Comparison of ENCODE assay signal across 21 mouse cellular contexts in the genomic region with DNA sequence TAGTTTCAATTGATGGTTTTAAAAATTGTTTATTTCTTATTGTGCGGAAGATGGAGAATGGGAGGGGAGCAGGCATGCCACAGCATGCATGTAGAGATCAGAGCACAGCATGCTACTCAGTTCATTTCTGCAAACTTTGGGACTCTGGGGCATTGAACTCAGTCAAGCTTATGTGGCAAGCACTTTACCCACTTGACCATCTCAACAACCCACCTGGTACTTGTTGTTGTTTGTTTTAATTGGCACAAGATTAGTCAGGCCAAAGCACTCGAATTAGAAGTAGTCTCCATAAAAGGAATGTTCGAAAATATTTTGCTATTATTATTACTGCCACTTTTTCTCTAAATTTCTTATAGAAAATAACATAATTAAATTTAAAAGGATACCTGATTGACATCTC.
"Had no signal": no experiment of that assay in that cellular context is flagged by ENCODE, and none has a peak within 500 bp of the region (broad histone marks: within the 10 kb centered on the region; RNA-seq: fewer than 3 reads in every experiment).

No protein-coding gene starts in this region.

- DNase-seq: gastrocnemius, adult 2 months; gastrocnemius, postnatal 10 days; gastrocnemius, postnatal 25 days; heart, adult 18-20 months; heart, postnatal 10 days; heart, postnatal 4 days; kidney, adult 18-20 months; kidney, adult 9 months; kidney, postnatal 14 days; kidney, postnatal 36 days; layer of hippocampus, adult 9-11 months; layer of hippocampus, postnatal 36 days; left cerebral cortex, postnatal 4 days had no signal

- H3K4me1 ChIP-seq: heart, embryonic 10.5 days; heart, embryonic 12.5 days; hindbrain, embryonic 10.5 days; hindbrain, embryonic 12.5 days; intestine, embryonic 15.5 days; kidney, embryonic 15.5 days; limb, embryonic 13.5 days; limb, embryonic 15.5 days had no signal

- H3K4me3 ChIP-seq: gastrocnemius, adult 2 months; heart, embryonic 10.5 days; heart, embryonic 12.5 days; hindbrain, embryonic 10.5 days; hindbrain, embryonic 12.5 days; intestine, embryonic 15.5 days; kidney, embryonic 15.5 days; limb, embryonic 13.5 days; limb, embryonic 15.5 days had no signal
